Mouse (Mus musculus) brain, adult 2 months (tissue): ENCODE measurements at regions not wholly inside any gene's neighbourhood (a gene's known extent, or its start where the extent isn't known, plus 50 kb on each side); places are given as distances from the start of the nearest gene placed in this dataset.
A peak's percentile ranks its signal among the peaks of the same experiment; 100 is the strongest.

Experiments used
- DNase-seq: peaks from one replicate; pipeline ENCODE4 v3.0.0; 2011; ENCODE audit warnings: low read depth, low spot score

DNA sequence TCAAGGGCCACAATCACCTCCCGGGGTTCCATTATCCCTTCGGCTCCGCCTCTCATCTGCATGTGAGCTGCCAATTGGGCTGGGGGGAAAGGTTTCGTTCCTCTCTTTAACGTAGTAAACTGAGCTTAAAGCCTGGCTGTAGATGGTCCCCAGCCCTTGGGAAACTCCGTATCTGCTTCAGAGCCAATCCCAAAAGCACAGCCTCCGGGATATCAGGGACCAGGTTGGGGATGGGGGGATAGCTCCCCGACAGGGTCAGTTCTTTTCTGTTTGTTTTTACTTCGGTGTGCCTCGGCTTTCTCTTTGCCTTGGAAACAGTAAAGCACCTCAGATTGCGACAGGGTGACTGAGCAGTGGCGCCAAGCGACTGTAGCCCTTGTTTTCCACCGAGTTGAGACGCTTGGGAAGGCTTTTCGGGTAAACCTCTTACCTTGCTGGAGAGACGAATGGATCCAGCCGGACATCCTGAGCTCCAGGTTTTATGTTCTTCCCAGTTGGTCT is 64.5 kb downstream of the Tfap2c start:
- peak; percentile 2 for DNase-seq

DNA sequence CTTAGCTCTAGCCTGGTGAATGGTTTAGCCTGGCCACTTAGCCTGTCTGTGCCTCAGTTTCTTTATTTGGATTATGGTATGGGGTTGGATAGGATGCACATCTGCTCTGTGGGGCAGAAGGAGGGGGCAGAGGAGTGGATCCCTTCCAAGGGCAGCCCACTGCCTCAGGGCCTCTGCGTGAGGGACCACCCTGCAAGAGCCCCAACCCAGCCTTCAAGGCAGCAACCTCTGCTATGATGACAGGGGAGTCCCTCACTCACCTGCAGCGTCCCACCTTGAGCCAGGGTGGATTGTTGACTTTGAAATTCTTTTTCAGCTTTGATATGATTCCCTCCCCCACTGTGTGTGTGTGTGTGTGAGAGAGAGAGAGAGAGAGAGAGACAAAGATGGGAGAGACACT is 65.8 kb downstream of the Tfap2c start:
- DNase-seq: no peak

DNA sequence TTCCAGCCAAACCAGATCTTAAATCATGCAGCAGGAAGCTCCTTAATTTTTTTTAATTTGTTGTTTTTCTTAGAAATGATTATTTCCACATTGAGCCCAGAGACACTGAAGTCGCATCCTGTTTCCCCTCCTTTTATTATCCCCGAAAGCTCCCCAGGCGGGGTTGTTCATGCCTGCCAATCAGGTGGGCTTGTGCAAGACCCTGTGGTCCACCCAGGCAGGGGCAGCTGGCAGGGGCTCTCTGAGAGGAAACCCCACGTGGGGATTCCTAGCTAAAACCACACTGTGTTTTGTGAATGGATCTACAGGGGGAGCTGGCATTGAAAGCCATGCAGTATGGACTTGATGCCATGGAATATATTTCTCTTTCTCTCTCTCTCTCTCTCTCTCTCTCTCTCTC is 66.2 kb downstream of the Tfap2c start:
- no peak for DNase-seq

DNA sequence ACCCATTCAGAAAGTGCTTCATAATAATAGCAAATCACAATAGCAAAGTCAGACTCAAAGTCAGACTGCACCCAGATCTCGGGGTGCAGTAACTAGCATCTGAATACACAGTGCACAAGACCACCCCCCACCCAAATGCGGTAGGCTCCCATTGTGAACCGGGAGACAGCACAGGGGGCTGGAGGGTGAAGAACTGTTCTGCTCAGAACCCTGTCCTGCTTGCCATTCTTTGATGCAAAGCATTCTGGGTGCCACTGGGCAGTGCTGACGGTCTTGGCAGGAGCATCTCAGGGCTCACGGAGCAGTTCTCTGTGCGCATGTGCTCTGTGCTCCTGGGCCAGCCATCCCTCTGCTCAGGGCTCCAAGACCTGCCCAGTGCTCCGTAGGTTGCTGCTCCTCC is 69.8 kb downstream of the Tfap2c start:
- DNase-seq: no peak

DNA sequence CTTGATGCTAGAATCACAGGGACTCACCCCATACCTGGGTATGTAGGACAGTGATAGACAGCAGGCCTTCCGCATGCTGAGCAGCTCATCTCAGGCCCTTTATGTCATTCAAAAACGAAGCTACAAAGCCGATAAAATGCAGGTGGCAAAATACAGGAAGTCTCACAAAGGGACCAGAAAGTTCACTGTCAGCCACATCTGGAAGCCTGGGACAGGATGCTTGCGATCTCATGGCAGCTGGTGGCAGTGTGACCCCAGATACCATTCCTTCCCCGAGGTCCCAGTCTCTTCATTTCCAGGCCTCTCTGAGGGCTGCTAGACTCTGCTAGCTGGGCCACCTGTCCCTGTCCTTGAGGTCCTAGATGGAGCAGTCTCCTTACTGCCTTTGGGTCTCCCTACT is 70.6 kb downstream of the Tfap2c start:
- DNase-seq: no peak

DNA sequence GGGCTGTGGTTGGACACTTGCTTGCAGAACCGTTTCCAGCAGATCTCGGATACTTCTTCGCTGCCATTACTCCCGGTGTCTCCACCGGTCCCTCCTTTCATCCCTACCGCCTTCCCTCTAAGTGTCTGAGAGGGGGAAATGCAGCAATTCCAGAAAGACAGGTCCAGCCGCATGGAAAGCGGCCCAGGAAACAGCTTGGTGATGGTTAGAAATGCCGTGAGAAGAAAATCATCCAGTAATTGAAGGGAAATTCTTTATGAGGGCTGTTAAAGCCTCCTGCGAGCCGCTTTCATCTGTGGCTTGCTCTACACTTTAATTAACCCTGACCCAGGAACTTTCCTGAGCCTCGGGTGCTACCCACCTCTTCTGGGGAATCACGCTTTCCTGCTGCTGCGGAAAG is 74.3 kb downstream of the Tfap2c start:
- no peak for DNase-seq

DNA sequence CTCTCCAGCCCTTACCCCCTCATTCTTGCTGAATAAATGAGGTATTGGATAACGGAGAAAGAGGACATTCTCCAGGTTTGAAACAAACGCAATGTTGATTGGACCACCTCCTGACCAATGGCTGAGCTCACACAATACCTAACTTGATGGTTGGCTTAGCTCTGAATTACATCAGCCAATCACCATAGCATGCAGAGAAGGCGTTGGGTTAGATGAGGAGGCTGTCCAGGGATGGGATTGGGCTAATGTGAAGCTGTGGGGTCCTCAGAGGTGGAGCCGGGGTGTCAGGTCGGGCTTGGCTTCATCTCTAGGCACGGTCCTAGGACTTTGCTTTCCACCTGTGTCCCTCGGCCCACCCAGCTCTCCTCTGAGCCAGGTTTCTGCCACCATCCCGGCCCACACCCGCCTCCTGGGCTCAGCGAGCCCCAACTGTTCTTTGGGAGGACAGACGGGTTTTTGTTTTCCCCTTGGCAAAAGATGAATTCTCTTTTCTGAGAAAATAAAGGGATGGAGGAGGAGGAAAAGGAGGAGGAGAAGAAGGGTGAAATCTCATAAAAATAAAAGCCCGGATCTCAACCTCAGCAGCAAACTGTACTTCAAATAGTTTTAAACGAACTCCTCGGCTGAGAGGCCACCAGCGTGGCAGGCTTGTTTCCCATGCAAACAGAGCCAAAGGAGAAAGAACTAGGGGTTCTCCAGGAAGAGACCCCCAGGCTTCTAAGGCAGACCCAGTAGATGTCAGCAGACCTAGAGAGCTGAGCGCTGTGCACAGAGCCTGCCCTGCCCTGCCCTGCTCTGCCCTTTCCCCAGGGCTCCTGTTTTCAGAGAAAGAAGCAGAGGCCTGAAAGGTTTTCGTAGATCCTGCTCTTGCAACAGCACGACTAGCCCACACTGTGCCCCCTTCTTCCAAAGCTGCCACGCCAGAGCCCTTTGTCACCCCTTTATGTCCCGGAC is 78.2 kb downstream of the Tfap2c start:
- no peak for DNase-seq

DNA sequence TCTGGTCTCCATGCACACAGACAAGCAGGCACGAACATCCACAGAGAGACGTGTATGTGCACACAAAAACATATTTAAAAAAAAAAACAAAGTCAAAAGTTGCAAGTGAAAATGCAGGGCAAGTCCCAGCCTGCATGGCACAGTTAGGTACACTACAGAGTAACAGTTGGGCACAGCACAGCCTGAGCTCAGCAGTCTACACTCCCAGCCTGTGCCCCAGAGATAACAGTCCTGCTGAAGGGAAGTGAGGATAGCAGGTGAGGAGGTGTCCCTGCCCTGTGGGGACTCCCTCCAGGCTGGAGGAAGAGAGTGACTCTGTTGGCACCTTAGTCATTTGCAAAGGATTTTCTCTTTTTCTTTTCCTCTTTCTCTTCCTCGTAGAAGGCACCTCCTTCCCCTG is 80.9 kb downstream of the Tfap2c start:
- no peak for DNase-seq

DNA sequence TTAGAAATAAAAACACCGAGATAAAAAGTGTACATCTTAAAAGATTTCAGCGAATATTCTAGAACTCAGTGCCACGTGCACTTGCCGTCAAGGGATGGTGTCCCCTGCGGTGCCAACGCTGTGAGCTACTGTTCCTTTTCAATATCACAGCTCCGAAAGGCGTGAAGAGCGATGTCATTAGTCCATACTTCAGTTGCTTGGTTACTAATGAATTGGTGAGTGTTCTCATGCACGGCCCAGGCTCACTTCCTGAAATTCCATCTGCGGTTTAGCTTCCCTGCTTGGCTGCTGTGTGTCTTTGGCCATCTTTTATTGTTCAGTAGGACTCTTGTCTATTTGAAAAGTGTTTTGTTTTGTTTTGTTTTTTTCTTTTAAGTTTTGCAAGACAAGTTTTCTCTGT is 93.2 kb downstream of the Tfap2c start:
- peak; percentile 16 for DNase-seq

DNA sequence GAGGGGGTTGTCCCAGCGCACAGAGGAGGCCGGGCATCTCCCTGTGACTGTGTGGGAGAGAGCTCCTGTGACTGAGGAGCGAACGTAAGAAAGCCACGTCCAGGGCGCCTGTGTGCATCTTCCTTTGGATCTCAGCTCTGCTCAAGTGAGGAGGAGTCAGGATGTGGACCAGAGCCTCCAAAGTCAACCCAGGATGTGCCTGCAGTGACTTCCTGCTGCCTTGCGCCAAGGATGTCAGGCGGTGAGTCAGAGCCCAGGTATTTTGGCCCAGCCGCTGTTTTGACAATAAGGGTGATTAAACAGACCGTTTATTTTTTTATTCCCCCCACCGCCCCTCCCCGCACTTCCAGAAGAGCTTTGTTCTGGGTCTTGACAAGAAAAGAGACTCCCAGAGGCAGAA is 94.5 kb downstream of the Tfap2c start:
- peak; percentile 3 for DNase-seq

DNA sequence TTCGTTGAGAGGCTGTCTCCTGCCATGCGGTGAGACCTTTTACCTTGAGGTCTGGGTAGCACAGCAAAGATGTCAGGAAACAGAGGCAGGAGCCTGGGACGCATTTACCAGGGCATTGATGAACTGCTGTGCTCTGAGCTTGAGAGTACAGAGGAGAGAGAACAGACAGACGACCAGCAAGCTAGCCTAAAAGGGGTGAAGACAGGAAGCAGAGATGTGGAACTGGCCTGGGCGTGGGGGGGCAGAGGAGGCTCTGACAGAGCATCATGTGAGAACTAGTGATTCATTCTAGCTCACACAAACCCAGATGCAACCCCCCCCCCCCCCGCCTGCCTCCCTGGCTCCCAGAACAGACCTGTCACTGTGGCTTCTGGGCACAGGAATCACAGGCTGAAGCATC is 95.1 kb downstream of the Tfap2c start:
- peak; percentile 9 for DNase-seq

DNA sequence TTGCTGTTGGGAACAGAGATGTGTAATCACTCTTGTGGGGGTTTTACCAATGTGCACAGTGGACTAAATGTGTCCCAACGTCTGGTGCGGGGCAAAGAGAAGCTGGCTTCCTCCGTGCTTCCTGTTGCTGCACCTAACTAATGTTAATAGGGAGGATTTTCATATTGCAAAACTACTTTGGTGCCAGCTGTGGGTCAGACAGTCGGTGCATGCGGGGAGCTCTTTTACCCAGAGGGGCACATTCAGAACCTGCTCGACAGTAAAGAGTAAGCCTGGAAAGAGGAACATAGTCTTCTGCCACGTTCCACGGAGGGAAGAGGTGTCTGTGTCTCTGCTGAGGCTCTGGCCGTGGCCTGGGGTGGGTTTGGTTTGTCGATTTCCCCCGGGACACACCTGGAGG is 98.7 kb downstream of the Tfap2c start:
- DNase-seq: no peak

DNA sequence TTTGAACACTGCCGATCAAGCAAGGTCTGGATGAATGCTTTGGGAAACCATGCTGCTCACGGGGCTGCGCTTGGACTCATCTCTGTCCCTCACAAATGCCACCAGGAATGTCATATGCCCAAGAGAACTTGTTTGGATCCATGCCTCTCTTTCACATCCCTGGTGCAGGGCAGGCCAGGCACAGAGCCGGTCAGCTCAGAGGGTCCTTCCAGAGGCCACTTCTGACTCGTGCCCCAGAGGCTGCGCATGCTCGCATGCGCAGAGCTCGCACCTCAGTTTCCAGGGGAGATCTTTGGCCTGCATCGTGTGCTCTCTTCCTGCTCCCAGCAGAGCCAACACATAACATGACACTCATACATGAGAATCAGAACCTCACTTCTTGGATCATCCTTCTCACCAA is 111.1 kb downstream of the Tfap2c start:
- no peak for DNase-seq

DNA sequence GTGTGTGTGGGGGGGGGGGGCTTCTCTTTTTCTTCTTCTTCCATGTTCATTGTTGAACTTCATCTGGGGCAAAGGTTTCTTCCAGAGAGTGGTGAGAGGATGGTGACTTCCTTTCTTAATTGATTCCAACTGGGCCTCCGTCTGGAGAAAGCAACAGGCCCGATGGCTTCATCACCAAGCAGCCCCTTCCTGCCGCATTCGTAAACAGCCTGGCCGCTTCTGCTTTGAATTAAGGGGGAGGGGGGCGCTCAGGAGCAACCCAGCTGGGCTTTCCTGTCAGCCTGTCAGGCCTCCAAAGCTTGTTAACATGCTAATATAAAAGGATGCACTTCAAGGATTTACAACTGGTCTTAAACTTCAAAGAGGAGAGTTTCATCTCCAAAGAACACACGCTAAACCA is 111.5 kb downstream of the Tfap2c start:
- no peak for DNase-seq

DNA sequence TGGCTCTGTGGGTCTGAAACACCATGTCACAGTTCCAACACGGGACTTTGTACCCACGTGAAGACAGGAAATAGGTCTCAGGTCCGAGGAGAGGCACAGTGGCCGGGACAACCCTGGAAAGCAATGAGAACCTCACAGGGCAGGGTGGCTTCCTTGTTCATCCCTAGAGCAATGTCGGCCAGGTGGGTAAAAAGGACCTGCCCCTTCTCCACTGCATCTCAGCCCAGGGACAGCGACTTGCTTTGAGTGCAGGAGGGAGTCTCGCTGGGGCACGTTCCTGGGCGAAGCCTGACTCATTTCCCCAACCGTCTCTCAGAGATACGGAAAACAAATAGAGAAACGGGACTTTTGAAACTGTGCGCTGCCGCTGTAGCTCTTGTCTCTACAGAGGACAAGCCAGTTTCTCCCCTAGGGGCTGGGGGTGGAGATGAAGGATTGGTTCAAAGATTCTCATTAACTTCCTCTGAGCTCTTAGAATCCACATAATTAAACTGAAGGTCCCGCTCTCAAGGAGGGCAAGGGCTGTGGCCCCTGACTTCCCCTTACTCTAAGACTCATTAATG is 112.1 kb downstream of the Tfap2c start:
- no peak for DNase-seq

DNA sequence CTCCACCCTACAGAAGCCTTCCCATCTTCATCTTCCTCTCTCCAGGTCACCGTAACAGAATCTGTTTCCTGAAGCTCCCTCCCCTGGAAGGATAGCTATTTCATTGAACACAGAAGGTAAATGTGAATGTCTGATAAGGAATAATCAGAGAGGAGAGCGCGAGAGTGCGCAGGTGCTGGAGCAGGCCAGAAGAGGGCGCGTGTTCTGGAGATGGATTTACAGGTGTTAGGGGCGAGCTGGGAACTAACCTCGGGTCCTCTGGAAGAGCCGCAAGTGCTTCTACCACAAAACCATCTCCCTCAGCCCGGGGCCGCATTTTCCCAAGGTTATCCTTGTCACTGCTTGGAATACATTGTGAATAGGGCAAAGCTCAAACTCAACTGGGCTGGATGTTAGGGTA is 112.8 kb downstream of the Tfap2c start:
- DNase-seq: no peak

DNA sequence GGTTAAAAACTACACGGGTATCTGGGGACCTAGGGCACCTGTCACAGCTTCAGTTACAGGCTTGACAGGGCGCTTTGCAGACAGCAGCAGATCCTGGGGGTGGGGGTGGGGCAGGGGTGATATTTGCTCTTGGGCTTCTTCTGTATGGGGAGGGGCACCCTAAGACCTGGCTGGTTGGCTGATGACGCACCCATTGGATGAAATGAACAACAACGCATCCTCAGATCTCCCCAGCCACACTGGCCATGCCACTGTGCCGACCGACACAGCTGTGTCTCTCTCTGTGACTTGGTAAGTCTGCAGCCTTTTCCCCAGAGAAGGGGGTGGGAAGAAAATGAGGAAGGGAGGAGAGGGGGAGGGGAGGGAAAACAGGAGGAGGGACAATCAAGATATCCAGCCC is 114.3 kb downstream of the Tfap2c start:
- no peak for DNase-seq

DNA sequence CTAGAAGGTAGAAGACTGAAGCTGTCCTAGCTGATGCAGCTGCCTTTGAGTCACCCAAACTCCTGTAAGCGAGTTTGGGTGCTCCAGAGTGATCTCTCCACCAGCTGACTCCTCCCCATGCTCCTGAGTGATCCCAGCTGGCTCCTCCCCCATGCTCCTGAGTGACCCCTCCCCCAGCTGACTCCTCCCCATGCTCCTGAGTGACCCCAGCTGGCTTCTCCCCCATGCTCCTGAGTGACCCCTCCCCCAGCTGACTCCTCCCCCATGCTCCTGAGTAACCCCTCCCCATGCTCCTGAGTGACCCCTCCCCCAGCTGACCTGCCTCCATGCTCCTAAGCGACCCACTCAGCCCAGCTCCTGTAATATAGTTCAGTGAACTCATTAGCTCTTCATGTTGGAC is 123.7 kb downstream of the Tfap2c start:
- no peak for DNase-seq

DNA sequence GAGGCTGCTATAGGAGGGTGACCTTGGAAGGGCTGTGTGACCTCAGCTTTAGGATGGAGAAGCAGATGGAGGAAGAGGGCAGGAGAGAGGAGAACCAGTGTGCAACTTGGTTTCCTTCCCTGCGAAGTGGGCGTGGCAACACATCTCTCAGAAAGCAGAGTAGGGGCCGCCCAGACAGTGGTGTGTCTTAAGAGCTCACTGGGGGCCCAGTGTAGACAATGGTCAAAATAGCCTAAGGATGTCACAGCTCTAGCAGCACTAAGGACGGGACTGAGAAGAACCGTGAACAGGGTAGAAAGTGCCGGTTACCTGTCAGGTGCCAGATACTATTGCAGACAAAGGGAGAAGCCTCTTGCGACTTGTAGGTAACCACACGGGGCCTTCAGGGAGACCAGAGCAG is 125.2 kb downstream of the Tfap2c start:
- DNase-seq: no peak

DNA sequence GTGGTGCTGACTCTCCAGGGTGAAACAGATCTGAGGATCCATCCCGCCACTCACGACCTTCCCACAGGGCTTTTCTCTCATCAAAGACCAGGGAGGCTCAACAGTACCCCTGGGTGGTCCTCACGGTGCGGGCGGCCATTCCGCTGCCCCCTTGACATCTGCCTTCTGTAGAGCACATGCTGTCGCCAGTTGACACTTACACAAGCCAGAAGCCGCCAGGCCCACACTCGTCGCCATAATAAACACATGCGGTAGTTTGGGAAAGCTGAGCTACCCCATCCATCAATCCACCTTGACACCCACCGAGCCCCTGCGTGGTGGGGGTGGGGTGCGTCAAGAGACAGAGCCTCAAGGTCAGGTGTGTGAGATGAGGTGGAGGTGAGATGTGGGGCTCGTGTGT is 125.7 kb downstream of the Tfap2c start:
- no peak for DNase-seq

DNA sequence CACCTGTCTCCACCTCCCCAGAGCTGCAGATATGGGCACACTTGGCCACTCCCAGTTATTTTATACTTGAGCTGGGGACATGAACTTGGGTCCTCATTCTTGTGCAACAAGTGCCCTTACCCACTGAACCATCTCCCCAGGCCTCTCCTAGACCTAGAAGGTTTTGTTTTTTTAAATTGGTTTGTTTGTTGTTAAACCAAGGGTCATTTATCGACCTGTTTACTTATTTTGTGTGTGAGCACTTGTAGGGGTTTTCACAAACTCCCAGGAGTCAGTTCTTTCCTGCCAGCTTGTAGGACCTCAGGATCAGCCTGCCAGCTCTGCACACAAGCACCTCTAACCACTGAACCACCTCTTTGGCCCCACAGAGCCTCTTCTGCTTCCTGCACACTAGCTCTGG is 140.8 kb downstream of the Tfap2c start:
- no peak for DNase-seq

DNA sequence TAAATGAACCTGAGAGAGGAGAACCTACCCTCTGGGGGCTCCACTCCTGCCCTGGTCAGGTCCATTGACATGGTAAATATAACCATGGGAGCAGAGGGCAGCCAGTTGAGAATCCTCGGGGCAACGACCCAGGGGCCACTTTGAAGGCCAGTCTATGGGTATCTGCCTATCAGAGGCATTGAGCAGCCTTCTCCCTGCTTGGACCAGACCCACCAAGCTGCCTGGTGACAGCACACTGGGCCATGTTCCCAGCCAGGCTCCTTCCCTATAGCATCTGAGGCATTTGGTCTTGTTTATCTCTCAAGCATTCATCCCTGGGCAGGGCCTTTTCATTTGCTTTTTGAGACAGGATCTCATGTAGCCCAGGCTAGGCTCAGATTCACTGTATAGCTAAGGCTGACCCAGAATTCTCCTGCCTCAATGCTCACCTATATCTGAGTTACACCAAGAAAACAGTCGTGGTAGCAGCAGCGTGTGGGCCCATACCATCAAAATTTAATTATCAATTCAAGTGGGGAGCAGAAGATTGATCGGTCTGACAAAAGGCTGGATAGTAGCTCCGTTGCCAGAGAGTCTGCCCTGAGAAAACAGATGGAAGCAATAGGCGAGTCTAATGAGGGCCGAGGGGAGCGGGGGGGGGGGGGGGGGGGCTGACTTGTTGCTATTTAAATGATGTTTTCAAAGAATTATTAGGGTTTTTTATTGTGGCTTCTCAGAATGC is 141.7 kb downstream of the Tfap2c start:
- no peak for DNase-seq

DNA sequence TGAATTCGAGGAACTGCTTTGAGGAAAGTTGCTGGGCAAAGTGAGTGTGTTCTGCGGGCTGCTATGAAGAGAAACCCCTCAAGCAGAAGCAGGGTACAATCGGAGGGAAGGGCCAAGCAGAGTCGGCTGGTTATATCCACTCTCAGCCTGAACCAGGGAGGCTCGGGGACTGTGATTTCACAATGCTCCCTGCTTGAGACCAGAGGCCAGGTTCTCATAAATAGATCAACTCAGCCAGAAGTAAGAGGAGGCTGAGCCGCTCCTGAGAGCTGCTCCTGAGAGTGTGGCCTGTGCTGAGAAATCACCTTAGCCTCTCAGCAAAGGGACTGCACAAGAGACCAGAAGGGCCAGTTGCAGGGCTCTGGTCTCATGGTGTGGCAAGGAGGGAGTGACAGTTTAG is 149.6 kb downstream of the Tfap2c start:
- no peak for DNase-seq
